Mouse (Mus musculus): ENCODE measurements at regions not wholly inside any gene's neighbourhood (a gene's known extent, or its start where the extent isn't known, plus 50 kb on each side); places are given as distances from the start of the nearest gene placed in this dataset.

GRCm38 (mm10) chr4:131060706-131061105 is 116.5 kb downstream of the Matn1 start:
- TF ChIP-seq CTCF (IDR thresholded peaks at IDR 0.05; ENCODE audit: borderline replicate concordance, insufficient read depth, low read depth, low read length) = no peak
- no peak for TF ChIP-seq POLR2A (IDR thresholded peaks at IDR 0.05; ENCODE audit: borderline replicate concordance, insufficient read depth, low read length)

Data from cerebellum, adult 2 months (tissue).